Mouse (Mus musculus): ENCODE results near the gene Zfp791. TPM values are rescaled to one million over a fixed set of nuclear protein-coding genes. Genes with fewer than 3 reads are reported as not detected.
A peak's percentile ranks its signal among the peaks of the same experiment; 100 is the strongest.
"Not testable (repeated sequence)": the region's sequence is repeated elsewhere in the genome, so short reads cannot be mapped to it uniquely, and the experiment has no call there.

Gene Zfp791
- polyA plus RNA-seq, 1 experiment from 2014 or later = 1.7 TPM

GRCm38 (mm10) chr8:85100076-85100665 is 22.7 kb downstream of the Zfp791 start:
- 86% methylated on average over 4 of the region's 4 CpGs for WGBS
- Histone ChIP-seq H3K4me2 (no peak overlapping the region), H3K9ac (no peak overlapping the region), H3K4me1 (no peaks in the 10 kb centered on the region), H3K27ac (no peak overlapping the region), H3K4me3 (replicated peaks) (no peak overlapping the region), H3K9me3 (no peaks in the 10 kb centered on the region), H3K27me3 (no peaks in the 10 kb centered on the region), H3K36me3 (replicated peaks) (peaks cover 35% of the 10 kb centered on the region)
- no peak for ATAC-seq (ENCODE audit: low FRiP score)

- 96% methylated on average over 4 of the region's 4 CpGs for WGBS
- peaks cover 57% of the 10 kb centered on the region for H3K36me3 ChIP-seq (replicated peaks)
These were observed 26.0 kb downstream of the Zfp791 start for GRCm38 (mm10) chr8:85096850-85097249.

GRCm38 (mm10) chr8:85096196-85096595 is 26.7 kb downstream of the Zfp791 start:
- H3K36me3 ChIP-seq (replicated peaks) = peaks cover 60% of the 10 kb centered on the region
- H3K4me1 ChIP-seq = no peaks in the 10 kb centered on the region
- no peak overlapping the region for H3K27ac ChIP-seq
- H3K4me2 ChIP-seq = no peak overlapping the region
- no peaks in the 10 kb centered on the region for H3K27me3 ChIP-seq
- no peak overlapping the region for H3K9ac ChIP-seq
- 94% methylated on average over 16 of the region's 16 CpGs for WGBS
- no peak overlapping the region for H3K4me3 ChIP-seq (replicated peaks)
- no peak for ATAC-seq (ENCODE audit: low FRiP score)
- no peaks in the 10 kb centered on the region for H3K9me3 ChIP-seq

More at GRCm38 (mm10) chr8:85096850-85097249, 26.0 kb downstream of the Zfp791 start:
- H3K27me3 ChIP-seq = no peaks in the 10 kb centered on the region
- no peaks in the 10 kb centered on the region for H3K9me3 ChIP-seq
- no peak overlapping the region for H3K9ac ChIP-seq
- no peak overlapping the region for H3K4me2 ChIP-seq
- ATAC-seq (ENCODE audit: low FRiP score) = no peak
- no peak overlapping the region for H3K27ac ChIP-seq
- H3K4me3 ChIP-seq (replicated peaks) = no peak overlapping the region
- no peaks in the 10 kb centered on the region for H3K4me1 ChIP-seq

- H3K4me3 ChIP-seq (replicated peaks) = no peak overlapping the region
- H3K9me3 ChIP-seq = no peaks in the 10 kb centered on the region
- 90% methylated on average over 7 of the region's 7 CpGs for WGBS
- H3K4me1 ChIP-seq = no peaks in the 10 kb centered on the region
- no peak overlapping the region for H3K27ac ChIP-seq
- H3K27me3 ChIP-seq = no peaks in the 10 kb centered on the region
- H3K9ac ChIP-seq = no peak overlapping the region
- H3K36me3 ChIP-seq (replicated peaks) = peaks cover 63% of the 10 kb centered on the region
- no peak for ATAC-seq (ENCODE audit: low FRiP score)
- H3K4me2 ChIP-seq = no peak overlapping the region
These were observed 27.3 kb downstream of the Zfp791 start for GRCm38 (mm10) chr8:85095566-85095965.

- H3K27ac ChIP-seq = no peak overlapping the region
- H3K4me1 ChIP-seq = no peaks in the 10 kb centered on the region
- peaks cover 63% of the 10 kb centered on the region for H3K36me3 ChIP-seq (replicated peaks)
- H3K4me2 ChIP-seq = no peak overlapping the region
- WGBS = 97% methylated on average over 13 of the region's 13 CpGs
- H3K9ac ChIP-seq = no peak overlapping the region
- ATAC-seq (ENCODE audit: low FRiP score) = no peak
- H3K27me3 ChIP-seq = no peaks in the 10 kb centered on the region
- no peaks in the 10 kb centered on the region for H3K9me3 ChIP-seq
- H3K4me3 ChIP-seq (replicated peaks) = no peak overlapping the region
These were observed 27.8 kb downstream of the Zfp791 start for GRCm38 (mm10) chr8:85095051-85095450.

- peaks cover 65% of the 10 kb centered on the region for H3K36me3 ChIP-seq (replicated peaks)
These were observed 31.3 kb downstream of the Zfp791 start for GRCm38 (mm10) chr8:85091526-85092090.

GRCm38 (mm10) chr8:85090856-85091255 is 32.0 kb downstream of the Zfp791 start:
- WGBS = 91% methylated on average over 11 of the region's 11 CpGs

More at GRCm38 (mm10) chr8:85091526-85092090, 31.3 kb downstream of the Zfp791 start:
- H3K4me1 ChIP-seq = no peaks in the 10 kb centered on the region
- no peak overlapping the region for H3K4me3 ChIP-seq (replicated peaks)
- H3K27ac ChIP-seq = no peak overlapping the region
- no peak for ATAC-seq (ENCODE audit: low FRiP score)
- WGBS = 27% methylated on average over 21 of the region's 21 CpGs
- no peak overlapping the region for H3K4me2 ChIP-seq
- H3K9ac ChIP-seq = no peak overlapping the region
- H3K9me3 ChIP-seq = no peaks in the 10 kb centered on the region
- no peaks in the 10 kb centered on the region for H3K27me3 ChIP-seq

GRCm38 (mm10) chr8:85088771-85089170 is 34.1 kb downstream of the Zfp791 start:
- Histone ChIP-seq H3K9me3 (no peaks in the 10 kb centered on the region), H3K27ac (no peak overlapping the region), H3K27me3 (no peaks in the 10 kb centered on the region), H3K4me2 (no peak overlapping the region), H3K4me3 (replicated peaks) (no peak overlapping the region), H3K36me3 (replicated peaks) (peaks cover 50% of the 10 kb centered on the region), H3K9ac (no peak overlapping the region), H3K4me1 (peaks cover 6% of the 10 kb centered on the region)
- ATAC-seq (ENCODE audit: low FRiP score) = no peak
- 79% methylated on average over 2 of the region's 2 CpGs for WGBS

More at GRCm38 (mm10) chr8:85090856-85091255, 32.0 kb downstream of the Zfp791 start:
- peaks cover 60% of the 10 kb centered on the region for H3K36me3 ChIP-seq (replicated peaks)
- no peak for ATAC-seq (ENCODE audit: low FRiP score)
- no peak overlapping the region for H3K4me3 ChIP-seq (replicated peaks)
- no peak overlapping the region for H3K4me2 ChIP-seq
- H3K4me1 ChIP-seq = no peaks in the 10 kb centered on the region
- no peak overlapping the region for H3K9ac ChIP-seq
- no peaks in the 10 kb centered on the region for H3K27me3 ChIP-seq
- no peak overlapping the region for H3K27ac ChIP-seq
- no peaks in the 10 kb centered on the region for H3K9me3 ChIP-seq

- Histone ChIP-seq H3K4me3 (replicated peaks) (no peak overlapping the region), H3K9me3 (no peaks in the 10 kb centered on the region), H3K27me3 (no peaks in the 10 kb centered on the region), H3K36me3 (replicated peaks) (peaks cover 37% of the 10 kb centered on the region), H3K27ac (no peak overlapping the region), H3K9ac (no peak overlapping the region), H3K4me1 (peaks cover 29% of the 10 kb centered on the region), H3K4me2 (no peak overlapping the region)
- no peak for ATAC-seq (ENCODE audit: low FRiP score)
- 80% methylated on average over 3 of the region's 3 CpGs for WGBS
These were observed 36.7 kb downstream of the Zfp791 start for GRCm38 (mm10) chr8:85086238-85086637.

- H3K27ac ChIP-seq = no peak overlapping the region
- H3K4me2 ChIP-seq = no peak overlapping the region
- H3K27me3 ChIP-seq = no peaks in the 10 kb centered on the region
- no peaks in the 10 kb centered on the region for H3K9me3 ChIP-seq
- ATAC-seq (ENCODE audit: low FRiP score) = no peak
- no peak overlapping the region for H3K9ac ChIP-seq
- H3K4me3 ChIP-seq (replicated peaks) = no peak overlapping the region
- 88% methylated on average over 8 of the region's 8 CpGs for WGBS
- H3K36me3 ChIP-seq (replicated peaks) = peaks cover 33% of the 10 kb centered on the region
- H3K4me1 ChIP-seq = peaks cover 37% of the 10 kb centered on the region
These were observed 38.3 kb downstream of the Zfp791 start for GRCm38 (mm10) chr8:85084633-85085032.

- H3K27me3 ChIP-seq = no peaks in the 10 kb centered on the region
- peak within 1 kb of the TSS; percentile 60 for H3K4me3 ChIP-seq (replicated peaks)
- H3K36me3 ChIP-seq (replicated peaks) = peaks cover 27% of the 10 kb centered on the region
- peak within 1 kb of the TSS; percentile 72 for H3K9ac ChIP-seq
- under 1% methylated on average over 30 of the region's 30 CpGs for whole genome bisulfite sequencing
- no peak within 1 kb of the TSS for H3K27ac ChIP-seq
- no peaks in the 10 kb centered on the region for H3K9me3 ChIP-seq
- ATAC-seq (ENCODE audit: low FRiP score) = peak; percentile 80
- peak within 1 kb of the TSS; percentile 80 for H3K4me2 ChIP-seq
- peaks cover 41% of the 10 kb centered on the region for H3K4me1 ChIP-seq
These were observed 39.6 kb downstream of the Zfp791 start, which contains the start of gene Man2b1 for GRCm38 (mm10) chr8:85083108-85083813. Gene Man2b1 (plus strand): TSS chr8:85083270.

- H3K27ac ChIP-seq; H3K27me3 ChIP-seq; H3K4me2 ChIP-seq; ATAC-seq (ENCODE audit: low FRiP score); H3K4me3 ChIP-seq (replicated peaks); H3K9ac ChIP-seq; H3K9me3 ChIP-seq: not testable (repeated sequence)
- Histone ChIP-seq H3K36me3 (replicated peaks) (peaks cover 28% of the 10 kb centered on the region), H3K4me1 (peaks cover 41% of the 10 kb centered on the region)
- WGBS = 92% methylated on average over 4 of the region's 4 CpGs
These were observed 40.7 kb downstream of the Zfp791 start for GRCm38 (mm10) chr8:85082169-85082568.

All from forebrain, embryonic 12.5 days (tissue).